Mouse (Mus musculus) megakaryocyte-erythroid progenitor cell, adult 5-6 weeks (primary cell): ENCODE measurements around the gene Tssc4. TPM values are rescaled to one million over a fixed set of nuclear protein-coding genes. Genes with fewer than 3 reads are reported as not detected.

Experiments used
- ATAC-seq: replicated peaks from 2 replicates; pipeline ENCODE4 v1.8.0; 2016; ENCODE audit warnings: mild to moderate bottlenecking, inconsistent platforms; ENCODE audit not compliant: severe bottlenecking, poor library complexity, low FRiP score, low TSS enrichment
- total RNA-seq, 2 experiments: library from RNA; stranded (forward) in 1 of 2; stranded (reverse) in 1 of 2; fragments of 200-1000, 215-1000 nt in 1 of 2; fragments of >200 nt in 1 of 2; fragmentation: Nextera tagmentation in 1 of 2; gene quantifications; 2 replicates each; pipeline ENCODE4 v1.2.3; 2014 to 2017

Gene Tssc4
- total RNA-seq, 2 experiments from 2014 or later, result 37.8 to 58.7 TPM

GRCm38 (mm10) chr7:143105258-143105897 is 36.3 kb downstream of the Tssc4 start:
- no peak for ATAC-seq

GRCm38 (mm10) chr7:143106062-143106461 is 37.0 kb downstream of the Tssc4 start, which contains the start of gene Kcnq1:
TSS of gene Kcnq1 (plus strand) at chr7:143106362.
- ATAC-seq, result no peak

- peak; percentile 10; the same call in 1 of the 2 replicates for ATAC-seq
Observed at GRCm38 (mm10) chr7:143106672-143107465, 37.8 kb downstream of the Tssc4 start.

GRCm38 (mm10) chr7:143108200-143108599 is 39.2 kb downstream of the Tssc4 start:
- ATAC-seq, result no peak

DNA sequence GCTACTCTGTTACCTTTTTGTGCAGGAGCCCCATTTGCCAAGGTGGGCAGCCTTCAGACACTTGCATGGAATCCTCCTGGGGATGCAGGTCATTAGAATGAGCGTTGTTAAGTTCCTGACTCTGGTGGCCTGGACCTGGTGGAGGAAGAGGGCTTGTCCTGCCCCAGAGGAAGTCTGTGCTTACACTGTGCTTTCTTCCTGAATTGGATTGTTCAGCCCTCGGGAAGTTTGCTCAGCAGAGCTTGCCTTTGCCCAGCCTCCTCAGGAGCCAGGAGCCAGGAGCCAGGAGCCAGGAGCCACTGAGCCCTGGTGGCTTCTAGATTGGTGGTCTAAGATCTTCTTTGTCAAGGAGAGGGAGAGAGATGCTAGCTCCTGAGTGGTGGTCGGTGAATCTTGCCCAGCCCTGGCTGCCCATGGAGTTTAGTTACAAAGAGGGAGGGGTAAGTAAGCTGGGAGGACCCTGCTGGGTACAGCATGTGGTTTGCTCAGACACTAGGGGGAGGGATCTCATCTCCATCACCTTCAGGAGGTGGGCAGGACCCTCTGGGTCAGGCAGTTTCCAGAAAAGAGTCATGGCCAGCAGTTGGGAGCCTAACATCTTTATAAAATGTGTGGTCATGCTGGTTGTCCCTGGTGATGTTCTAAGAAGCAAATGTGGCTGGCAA is 40.1 kb downstream of the Tssc4 start:
- ATAC-seq, result no peak

GRCm38 (mm10) chr7:143109696-143110095 is 40.6 kb downstream of the Tssc4 start:
- no peak for ATAC-seq

DNA sequence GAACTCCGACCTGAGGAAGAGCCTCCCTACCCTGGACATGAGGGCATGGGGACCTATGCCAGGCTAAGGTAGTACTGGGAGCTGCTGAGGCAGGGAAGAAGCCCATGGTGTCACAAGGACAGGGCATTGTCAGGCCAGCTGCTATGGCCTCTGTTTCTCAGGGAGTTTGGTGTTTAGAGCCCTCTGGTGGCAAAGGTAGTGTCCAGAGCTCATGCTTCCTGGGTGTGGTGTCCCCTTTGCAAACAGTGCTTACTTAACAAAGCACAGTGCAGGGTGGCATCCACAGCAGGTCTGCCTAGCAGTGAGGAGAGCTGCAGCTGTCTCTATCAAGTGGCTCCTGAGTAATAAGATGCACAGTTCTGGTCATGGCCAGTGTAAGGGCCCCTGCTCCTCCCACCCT is 41.8 kb downstream of the Tssc4 start:
- ATAC-seq, result no peak

GRCm38 (mm10) chr7:143111719-143112118 is 42.7 kb downstream of the Tssc4 start:
- 0 out of 2 replicates have a peak, but pooled peaks have one; percentile 46 for ATAC-seq

DNA sequence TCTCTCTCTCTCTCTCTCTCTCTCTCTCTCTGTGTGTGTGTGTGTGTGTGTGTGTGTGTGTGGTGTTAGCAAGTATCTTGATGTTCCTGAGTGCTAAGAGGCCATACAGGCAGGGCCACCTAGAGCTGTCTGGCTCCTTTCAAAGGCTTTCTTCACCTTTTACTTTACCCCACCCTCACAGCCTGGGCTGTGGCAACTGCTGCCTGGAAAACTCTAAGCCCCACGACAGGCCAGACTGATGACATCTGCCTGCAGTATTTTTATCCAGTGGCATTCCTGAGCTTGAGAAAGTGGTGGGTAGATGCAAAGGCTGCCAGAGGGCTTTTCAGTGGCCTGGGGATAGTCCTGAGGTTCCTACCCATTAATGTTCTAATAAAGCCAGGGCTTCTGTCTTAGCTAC is 43.3 kb downstream of the Tssc4 start:
- ATAC-seq, result no peak

GRCm38 (mm10) chr7:143114773-143115172 is 45.7 kb downstream of the Tssc4 start:
- no peak for ATAC-seq

DNA sequence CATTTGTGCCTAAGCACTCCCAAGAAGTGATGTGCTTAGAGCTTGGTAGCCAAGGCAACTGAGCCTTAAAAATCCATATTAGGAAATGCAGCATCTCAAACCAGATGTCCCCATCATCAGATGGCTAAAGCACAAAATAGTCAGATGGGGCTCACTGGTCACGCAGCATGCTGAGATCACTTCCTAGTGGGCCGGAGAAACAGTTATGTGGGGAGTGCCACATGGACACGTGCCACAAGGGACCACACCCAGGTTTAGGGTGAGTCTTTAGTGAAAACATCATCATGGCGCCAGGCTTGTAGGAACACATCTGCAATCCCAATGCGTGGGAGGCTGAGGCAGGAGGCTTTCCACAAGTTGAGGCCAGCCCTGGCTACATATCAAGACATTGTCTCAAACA is 47.5 kb downstream of the Tssc4 start:
- ATAC-seq, result no peak

GRCm38 (mm10) chr7:143119407-143119806 is 50.4 kb downstream of the Tssc4 start:
- ATAC-seq, result no peak

GRCm38 (mm10) chr7:143119826-143120225 is 50.8 kb downstream of the Tssc4 start:
- no peak for ATAC-seq

Other genes starting within 250 kb of the Tssc4 start
- not detected in 2 replicates for gene Th, start 138.1 kb upstream of the Tssc4 start, total RNA-seq (2014; fragmentation: Nextera tagmentation)
- gene Th, start 138.1 kb upstream of the Tssc4 start, total RNA-seq (2017), result not detected in 2 replicates
- not detected in 2 replicates for gene Ascl2, start 100.0 kb upstream of the Tssc4 start, total RNA-seq (2014; fragmentation: Nextera tagmentation)
- gene Ascl2, start 100.0 kb upstream of the Tssc4 start, total RNA-seq (2017), result 0.99 TPM in 1 of 2 replicates, not detected in the other
- 163 and 191 TPM in 2 replicates for gene Tspan32, start 64.2 kb upstream of the Tssc4 start, total RNA-seq (2014; fragmentation: Nextera tagmentation)
- 94.2 and 132 TPM in 2 replicates for gene Tspan32, start 64.2 kb upstream of the Tssc4 start, total RNA-seq (2017)
- 194 and 203 TPM in 2 replicates for gene Cd81, start 16.5 kb upstream of the Tssc4 start, total RNA-seq (2014; fragmentation: Nextera tagmentation)
- 214 and 238 TPM in 2 replicates for gene Cd81, start 16.5 kb upstream of the Tssc4 start, total RNA-seq (2017)
- gene Trpm5, start 25.4 kb downstream of the Tssc4 start, total RNA-seq (2014; fragmentation: Nextera tagmentation), result 0.13 TPM in 1 of 2 replicates, not detected in the other
- gene Trpm5, start 25.4 kb downstream of the Tssc4 start, total RNA-seq (2017), result 2.3 TPM in 1 of 2 replicates, not detected in the other
- 0.46 TPM in 1 of 2 replicates, not detected in the other for gene Kcnq1, start 37.1 kb downstream of the Tssc4 start, total RNA-seq (2014; fragmentation: Nextera tagmentation)
- not detected in 2 replicates for gene Kcnq1, start 37.1 kb downstream of the Tssc4 start, total RNA-seq (2017)